Comparison of ENCODE assay signal across 8 mouse cellular contexts in the genomic region with DNA sequence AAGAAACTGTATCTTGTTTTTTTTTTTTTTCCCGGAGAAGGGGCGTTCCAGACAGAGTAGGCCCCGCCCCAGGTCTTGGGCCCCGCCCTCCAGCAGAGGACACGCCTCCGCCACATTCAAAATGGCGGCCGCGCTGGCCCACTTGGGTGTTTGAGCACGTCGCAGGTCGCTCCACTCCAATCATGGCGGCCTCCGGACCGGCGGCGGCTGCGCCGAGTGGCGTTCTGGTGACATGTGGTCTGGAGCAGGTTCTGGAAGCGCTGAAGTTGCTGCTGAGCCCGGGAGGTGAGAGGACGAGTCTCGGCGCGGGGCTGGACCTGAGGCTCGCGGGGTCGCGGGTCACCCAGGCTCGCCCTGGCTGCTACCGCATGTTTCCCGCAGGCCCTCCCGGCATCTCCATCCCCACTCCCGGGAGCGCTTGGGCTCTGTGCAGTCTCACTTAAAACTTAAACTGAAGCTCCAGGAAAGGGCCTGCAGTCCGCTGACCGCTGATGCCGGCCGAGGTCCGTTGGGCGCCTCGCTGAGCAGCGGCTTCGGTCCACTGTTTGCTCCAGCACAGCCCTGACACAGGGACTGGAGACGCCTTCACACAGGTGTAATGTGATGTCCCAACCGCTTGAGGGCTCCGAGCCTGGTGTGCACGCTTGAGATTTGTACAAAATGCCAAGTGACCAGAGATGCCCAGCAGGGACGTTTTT. TPM values are rescaled to one million over a fixed set of nuclear protein-coding genes. Genes with fewer than 3 reads are reported as not detected.
DNase-seq lines count a peak whose midpoint lies in the region; ATAC-seq lines count a peak whose summit lies in the region.

A gene (plus strand): TSS at position 98 of the 698 bp plus-strand sequence.

- peak; percentile 90 for ATAC-seq in common myeloid progenitor, adult 5-6 weeks (replicated peaks; ENCODE audit: low read depth, poor library complexity, severe bottlenecking)
- peak; percentile 90 for ATAC-seq in megakaryocyte progenitor cell, adult 5-6 weeks (replicated peaks; ENCODE audit: poor library complexity)

- DNase-seq in ZHBTc4 (ENCODE audit: low read depth, low spot score) = peak; percentile 92
- DNase-seq in gastrocnemius, adult 8-10 months (ENCODE audit: low spot score in 2 of 2) = peak; percentile 78 to 83
- DNase-seq in induced T-regulatory cell, adult 2 months (ENCODE audit: low read depth) = peak; percentile 93
- peak; percentile 61 to 88 for DNase-seq in left cerebral cortex, adult 9 months (ENCODE audit: low spot score in 2 of 2)
- DNase-seq in right cerebral cortex, postnatal 14 days = peak; percentile 93
- DNase-seq in urinary bladder, postnatal 36 days (ENCODE audit: low spot score in 2 of 2) = peak; percentile 85 to 91

RNA-seq across cellular contexts. Expression of the gene that starts here (rescaled TPM):
- total RNA-seq in common myeloid progenitor, adult 5-6 weeks (2017) = 7.9 and 9.2 TPM in 2 replicates
- total RNA-seq in gastrocnemius, adult 8-10 months (2022) = 10 to 100 TPM; 10.6 to 11.9 (median 11.5) TPM
- 6.4 and 8.0 TPM in 2 replicates for total RNA-seq in megakaryocyte progenitor cell, adult 5-6 weeks (2015)
- total RNA-seq in megakaryocyte progenitor cell, adult 5-6 weeks (2017) = 5.6 and 5.7 TPM in 2 replicates

Comparison
In these comparisons a context has a peak if more than half of its experiments do, and no peak if none do; other contexts are left out.
1. Peak in every context shown above with its lines: DNase-seq and ATAC-seq.